In the genomic region with DNA sequence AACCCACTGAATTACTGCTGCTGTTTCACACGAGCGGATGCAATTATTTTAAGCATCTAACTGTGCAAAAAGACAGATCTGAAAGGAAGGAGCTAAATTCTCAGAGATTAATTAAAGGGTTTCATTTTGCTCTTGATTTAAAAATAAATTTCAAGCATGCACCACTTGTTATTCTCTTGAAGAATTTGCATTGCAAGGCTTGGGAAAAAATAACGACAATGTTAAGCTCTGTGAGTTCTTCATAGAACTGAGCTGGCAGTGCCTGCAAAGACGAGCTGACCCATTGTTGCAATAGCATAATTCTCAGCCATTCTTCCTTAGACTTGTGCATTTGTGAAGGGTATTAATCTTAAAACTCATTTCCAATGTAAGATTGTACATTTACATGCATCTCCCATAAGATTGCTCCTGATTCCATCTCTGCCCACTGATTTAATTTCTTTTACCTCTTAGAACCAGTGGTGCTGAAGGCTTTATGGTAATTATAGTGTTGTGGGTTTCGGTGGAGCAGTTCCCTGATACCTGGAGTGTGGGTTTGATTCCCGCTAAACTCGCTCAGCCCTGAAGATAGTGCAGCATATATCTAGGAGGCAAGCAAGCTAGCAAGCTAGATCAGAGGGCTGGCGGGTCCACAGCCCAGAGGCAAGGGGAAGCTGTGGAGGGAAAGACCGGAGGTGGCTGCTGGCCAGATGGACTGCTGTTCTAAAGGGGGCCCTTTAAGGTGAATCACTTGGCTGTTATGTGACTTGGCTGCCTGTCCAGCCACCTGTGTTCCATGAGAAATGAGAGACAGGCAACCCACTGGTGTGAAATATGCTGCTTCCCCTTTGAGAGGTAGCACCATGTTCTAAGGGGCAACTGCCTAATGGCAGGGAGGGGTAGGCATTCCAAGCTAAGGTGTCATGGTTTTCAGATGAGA, we compare ENCODE assay signal across 13 mouse cellular contexts.
A peak's percentile ranks its signal among the peaks of the same experiment; 100 is the strongest.
DNase-seq lines count a peak whose midpoint lies in the region; ATAC-seq lines count a peak whose summit lies in the region.
"Had no signal": no experiment of that assay in that cellular context is flagged by ENCODE, and none has a peak within 500 bp of the region (broad histone marks: within the 10 kb centered on the region; RNA-seq: fewer than 3 reads in every experiment).

No protein-coding gene starts in this region.

- ATAC-seq in hindbrain, embryonic 15.5 days (ENCODE audit: low FRiP score, low read depth), result peak; percentile 19; the same call in 1 of the 2 replicates
- ATAC-seq: inflammation-experienced regulatory T-cells, adult 6 months; liver, postnatal 0 days had no signal

- peaks cover 29% of the 10 kb centered on the region for H3K4me1 ChIP-seq in hindbrain, embryonic 15.5 days (replicated peaks)
- H3K4me1 ChIP-seq: heart, embryonic 12.5 days; limb, embryonic 12.5 days had no signal

- H3K4me3 ChIP-seq in hindbrain, embryonic 15.5 days, result no peak overlapping the region
- H3K4me3 ChIP-seq: gastrocnemius, adult 2 months; heart, embryonic 12.5 days; limb, embryonic 12.5 days had no signal

- H3K9ac ChIP-seq in hindbrain, embryonic 15.5 days, result no peak overlapping the region
- H3K9ac ChIP-seq: heart, embryonic 12.5 days; limb, embryonic 12.5 days; liver, postnatal 0 days had no signal

- intact Hi-C loops in heart, postnatal 10 days (cut with DNase I), result no loop called here

- H3K9me3 ChIP-seq in hindbrain, embryonic 15.5 days, result no peaks in the 10 kb centered on the region
- H3K9me3 ChIP-seq: heart, embryonic 12.5 days; limb, embryonic 12.5 days had no signal

- DNase-seq in heart, postnatal 10 days, result peak; percentile 6 to 12
- no peak for DNase-seq in heart, adult 8-10 months (ENCODE audit: low spot score)
- peak; percentile 31 to 44 for DNase-seq in right cerebral cortex, postnatal 10 days (ENCODE audit: low spot score in 2 of 2)
- DNase-seq in right cerebral cortex, postnatal 14 days, result no peak
- DNase-seq in lung, postnatal 14 days, result no peak
- no peak for DNase-seq in retina, postnatal 1 day
- DNase-seq: gastrocnemius, adult 2 months; liver, postnatal 0 days; thymus, adult 18-20 months had no signal

- H3K36me3 ChIP-seq in hindbrain, embryonic 15.5 days, result no peaks in the 10 kb centered on the region
- H3K36me3 ChIP-seq: heart, embryonic 12.5 days; limb, embryonic 12.5 days had no signal

- H3K27me3 ChIP-seq in hindbrain, embryonic 15.5 days, result no peaks in the 10 kb centered on the region
- H3K27me3 ChIP-seq: heart, embryonic 12.5 days; limb, embryonic 12.5 days had no signal

- 39% methylated on average over 9 of the region's 9 CpGs for WGBS in hindbrain, embryonic 15.5 days

- H3K4me2 ChIP-seq in hindbrain, embryonic 15.5 days, result no peak overlapping the region
- H3K4me2 ChIP-seq: heart, embryonic 12.5 days; limb, embryonic 12.5 days had no signal

- peak overlapping the region; percentile 74 for H3K27ac ChIP-seq in hindbrain, embryonic 15.5 days (replicated peaks)
- H3K27ac ChIP-seq: gastrocnemius, adult 2 months; limb, embryonic 12.5 days had no signal

Comparison
In these comparisons a context has a peak if more than half of its experiments do, and no peak if none do; other contexts are left out.
1. DNase-seq: peak in heart, postnatal 10 days (2 of 2) and right cerebral cortex, postnatal 10 days (2 of 2); none in heart, adult 8-10 months (single experiment), right cerebral cortex, postnatal 14 days (single experiment), lung, postnatal 14 days (single experiment) and retina, postnatal 1 day (single experiment).